Mouse (Mus musculus): ENCODE data around the gene Cuedc1.

DNA sequence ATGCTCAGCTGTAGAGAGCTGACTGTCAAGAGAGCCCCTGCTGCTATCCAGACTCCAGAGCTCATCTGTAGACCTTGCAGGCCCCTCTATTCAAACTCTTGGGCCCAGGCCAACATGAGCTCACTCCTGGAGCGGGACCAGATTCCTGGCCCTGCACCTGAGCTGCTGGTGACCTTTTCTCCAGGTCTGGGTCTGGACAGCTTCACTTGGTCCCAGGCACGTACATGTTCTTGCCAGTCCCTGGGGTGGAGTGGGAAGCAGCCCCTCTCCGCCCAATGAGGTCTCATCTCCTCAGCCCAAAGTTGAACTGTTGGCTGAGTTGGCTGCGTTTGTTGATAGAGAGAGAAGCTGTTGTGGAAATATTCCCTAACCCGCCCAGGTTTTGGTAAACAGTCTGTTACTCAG is 61.0 kb downstream of the Cuedc1 start:
- TF ChIP-seq CTCF (IDR thresholded peaks at IDR 0.05; ENCODE audit: low read depth, low read length) (no peak), POLR2A (IDR thresholded peaks at IDR 0.05; ENCODE audit: insufficient read depth, low read length) (no peak), EP300 (IDR thresholded peaks at IDR 0.05; ENCODE audit: insufficient read depth, low read depth, low read length) (no peak)
